Mouse (Mus musculus) erythroid progenitor cell, adult 5-6 weeks (primary cell): ENCODE results near the gene 4930558C23Rik. TPM values are rescaled to one million over a fixed set of nuclear protein-coding genes. Genes with fewer than 3 reads are reported as not detected.
"Not testable (repeated sequence)": the region's sequence is repeated elsewhere in the genome, so short reads cannot be mapped to it uniquely, and the experiment has no call there.

Experiments
- ATAC-seq: replicated peaks from 2 replicates; pipeline ENCODE4 v1.8.0; 2016; ENCODE audit warnings: moderate number of reproducible peaks, mild to moderate bottlenecking, moderate TSS enrichment, inconsistent platforms; ENCODE audit not compliant: poor library complexity, low FRiP score, severe bottlenecking
- total RNA-seq, 2 experiments: library from RNA; stranded (forward) in 1 of 2; stranded (reverse) in 1 of 2; fragments of 150-400 nt in 1 of 2; fragments of 186-747, 209-891 nt in 1 of 2; gene quantifications; 2 replicates each; pipeline versions ENCODE4 v1.2.3 to v1.2.4; 2015 to 2017; ENCODE audit warnings: low replicate concordance in 2 of 2

Gene 4930558C23Rik
- total RNA-seq (2015; ENCODE audit: low replicate concordance) (not detected in 2 replicates), total RNA-seq (2017; ENCODE audit: low replicate concordance) (not detected in 2 replicates)

GRCm38 (mm10) chr3:95402741-95403140, at the start of gene 4930558C23Rik:
TSS of gene 4930558C23Rik (minus strand) at chr3:95402841.
- ATAC-seq: no peak

GRCm38 (mm10) chr3:95450915-95451314, 48.3 kb upstream of the 4930558C23Rik start:
- ATAC-seq: no peak

GRCm38 (mm10) chr3:95450408-95450807, 47.8 kb upstream of the 4930558C23Rik start:
- ATAC-seq: peak; percentile 94

- no peak for ATAC-seq
Measured at GRCm38 (mm10) chr3:95445311-95445710, 42.7 kb upstream of the 4930558C23Rik start.

DNA sequence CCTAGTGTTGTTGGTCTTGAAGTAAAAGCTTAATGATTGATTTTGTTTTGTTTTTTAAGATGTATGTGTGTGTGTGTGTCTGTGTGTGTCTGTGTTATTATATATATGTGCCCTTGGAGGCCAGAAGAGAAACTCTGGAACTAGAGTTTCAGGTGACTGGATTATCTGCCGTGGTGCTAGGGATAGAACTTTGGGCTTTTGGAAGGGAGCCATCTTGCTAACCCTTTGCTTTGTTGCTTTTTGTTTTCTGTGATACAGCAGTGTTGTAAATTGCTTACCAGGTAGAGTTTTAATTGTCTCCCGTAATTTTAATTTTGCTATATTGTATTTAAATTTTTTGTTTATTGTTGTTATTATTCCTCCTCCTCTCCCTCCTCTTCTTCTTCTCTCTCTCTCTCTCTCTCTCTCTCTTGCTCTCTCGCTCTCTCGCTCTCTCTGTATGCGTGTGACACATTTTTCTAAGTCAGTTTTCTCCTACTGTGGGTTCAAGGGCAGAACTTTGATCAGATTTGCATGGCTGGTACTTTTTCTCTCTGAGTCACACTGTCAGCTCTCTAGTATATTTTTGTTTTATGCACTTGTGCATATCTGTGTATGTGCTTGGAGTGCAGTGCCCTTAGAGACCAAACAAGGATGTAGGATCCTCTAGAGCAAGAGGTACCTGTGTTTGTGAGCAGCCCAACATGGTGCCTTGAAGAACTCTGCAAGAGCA, 39.9 kb upstream of the 4930558C23Rik start:
- no peak for ATAC-seq

GRCm38 (mm10) chr3:95439670-95440069, 37.0 kb upstream of the 4930558C23Rik start:
- no peak for ATAC-seq

GRCm38 (mm10) chr3:95438636-95439035, 36.0 kb upstream of the 4930558C23Rik start:
- ATAC-seq: not testable (repeated sequence)

GRCm38 (mm10) chr3:95435561-95435960, 32.9 kb upstream of the 4930558C23Rik start:
- no peak for ATAC-seq

DNA sequence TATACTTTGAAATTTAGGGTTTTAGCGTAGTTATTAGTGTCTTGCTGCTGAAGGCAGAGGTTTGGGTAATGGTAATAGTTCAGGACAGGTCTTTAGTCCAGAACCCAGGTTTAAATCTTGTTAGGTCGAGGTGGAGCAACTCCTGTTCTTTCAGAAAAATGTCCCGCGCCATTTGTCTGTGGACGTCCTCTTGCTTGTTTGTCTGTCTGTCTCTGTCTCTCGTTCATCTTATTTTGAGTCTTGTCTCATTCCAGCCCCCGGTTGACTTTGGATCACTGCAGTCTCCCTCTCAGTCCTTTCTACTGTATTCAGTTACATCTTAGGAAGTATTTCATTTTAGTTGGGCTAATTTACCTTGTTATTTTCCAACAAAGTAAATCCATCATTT, 32.3 kb upstream of the 4930558C23Rik start:
- ATAC-seq: no peak

GRCm38 (mm10) chr3:95434136-95434982, 31.7 kb upstream of the 4930558C23Rik start, which contains the start of gene Arnt:
TSS of gene Arnt (plus strand) at chr3:95434388.
- peak; percentile 94 for ATAC-seq

GRCm38 (mm10) chr3:95433301-95433915, 30.8 kb upstream of the 4930558C23Rik start:
- peak; percentile 7 for ATAC-seq

- ATAC-seq: peak; percentile 36; the same call in 1 of the 2 replicates
Measured at GRCm38 (mm10) chr3:95428423-95428822, 25.8 kb upstream of the 4930558C23Rik start.

DNA sequence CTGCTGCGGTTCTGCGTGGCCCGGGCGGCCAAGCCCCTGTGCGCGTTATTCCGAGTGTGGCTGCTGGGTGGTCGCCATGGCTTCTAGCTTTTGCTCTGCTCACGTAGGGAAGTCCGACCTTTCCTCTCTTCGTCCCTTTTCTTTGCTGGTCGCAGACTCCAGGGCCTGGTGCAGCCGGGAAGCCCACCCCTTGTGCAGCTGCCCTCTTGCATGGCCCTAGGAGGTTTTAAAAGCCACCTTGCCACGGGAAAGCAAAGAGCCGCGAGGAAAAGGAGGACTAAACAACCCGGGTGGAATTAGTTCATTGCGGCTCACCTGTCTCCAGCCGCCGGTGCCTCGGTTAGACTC, 25.2 kb upstream of the 4930558C23Rik start:
- ATAC-seq: not testable (repeated sequence)

- peak; percentile 77 for ATAC-seq
Measured at GRCm38 (mm10) chr3:95427117-95427890, 24.7 kb upstream of the 4930558C23Rik start.

- not testable (repeated sequence) for ATAC-seq
Measured at GRCm38 (mm10) chr3:95426476-95426875, 23.8 kb upstream of the 4930558C23Rik start.

- ATAC-seq: no peak
Measured at GRCm38 (mm10) chr3:95417866-95418265, 15.2 kb upstream of the 4930558C23Rik start.

- ATAC-seq: no peak
Measured at GRCm38 (mm10) chr3:95412268-95412667, 9.6 kb upstream of the 4930558C23Rik start.

- ATAC-seq: no peak
Measured at GRCm38 (mm10) chr3:95408852-95409251, 6.2 kb upstream of the 4930558C23Rik start.

GRCm38 (mm10) chr3:95407728-95408127, 5.1 kb upstream of the 4930558C23Rik start:
- no peak for ATAC-seq

GRCm38 (mm10) chr3:95394385-95394784, 8.3 kb downstream of the 4930558C23Rik start:
- no peak for ATAC-seq
